Mouse (Mus musculus) forebrain, embryonic 14.5 days (tissue): ENCODE results near the gene Rnf208. TPM values are rescaled to one million over a fixed set of nuclear protein-coding genes. Genes with fewer than 3 reads are reported as not detected.

ENCODE experiments used
- polyA plus RNA-seq: library from polyadenylated mRNA; unstranded; fragments of >200 nt; fragmentation: Nextera tagmentation; extraction: Ambion mirVana; gene quantifications from 2 replicates; pipeline ENCODE4 v1.2.1, GENCODE M21; 2014

Gene Rnf208
- polyA plus RNA-seq, 1 experiment from 2014 or later, result 67.4 TPM

Other genes starting within 250 kb of the Rnf208 start
- gene Nsmf, start 187.9 kb upstream of the Rnf208 start, polyA plus RNA-seq, result 96.1 and 123 TPM in 2 replicates
- gene Entpd8, start 162.0 kb upstream of the Rnf208 start, polyA plus RNA-seq, result not detected in 2 replicates
- gene Noxa1, start 147.1 kb upstream of the Rnf208 start, polyA plus RNA-seq, result not detected in 2 replicates
- gene Nrarp, start 61.5 kb upstream of the Rnf208 start, polyA plus RNA-seq, result 18.6 and 22.1 TPM in 2 replicates
- 0.97 and 1.9 TPM in 2 replicates for gene Tor4a, start 45.4 kb upstream of the Rnf208 start, polyA plus RNA-seq
- gene Nelfb, start 30.8 kb upstream of the Rnf208 start, polyA plus RNA-seq, result 68.8 and 73.5 TPM in 2 replicates
- not detected in 2 replicates for gene Stpg3, start 27.6 kb upstream of the Rnf208 start, polyA plus RNA-seq
- gene Fam166a, start 23.5 kb upstream of the Rnf208 start, polyA plus RNA-seq, result 1.1 TPM in 1 of 2 replicates, not detected in the other
- gene Tubb4b, start 17.6 kb upstream of the Rnf208 start, polyA plus RNA-seq, result 392 and 409 TPM in 2 replicates
- gene Slc34a3, start 7.9 kb upstream of the Rnf208 start, polyA plus RNA-seq, result 0.10 TPM in 1 of 2 replicates, not detected in the other
- gene Rnf224, start 5.5 kb upstream of the Rnf208 start, polyA plus RNA-seq, result not detected in 2 replicates
- gene Cysrt1, start 197 bp downstream of the Rnf208 start, polyA plus RNA-seq, result not detected in 2 replicates
- gene AL732309.1, start 4.6 kb downstream of the Rnf208 start, polyA plus RNA-seq, result 4.7 and 6.0 TPM in 2 replicates
- 14.7 and 17.4 TPM in 2 replicates for gene Tmem203, start 13.2 kb downstream of the Rnf208 start, polyA plus RNA-seq
- 6.6 and 9.9 TPM in 2 replicates for gene Tprn, start 20.4 kb downstream of the Rnf208 start, polyA plus RNA-seq
- 258 and 281 TPM in 2 replicates for gene Ssna1, start 30.2 kb downstream of the Rnf208 start, polyA plus RNA-seq
- 105 and 123 TPM in 2 replicates for gene Anapc2, start 30.2 kb downstream of the Rnf208 start, polyA plus RNA-seq
- not detected in 2 replicates for gene Tmem210, start 45.9 kb downstream of the Rnf208 start, polyA plus RNA-seq
- 0.25 TPM in 1 of 2 replicates, not detected in the other for gene Lrrc26, start 47.7 kb downstream of the Rnf208 start, polyA plus RNA-seq
- gene Grin1, start 76.9 kb downstream of the Rnf208 start, polyA plus RNA-seq, result 17.0 and 21.1 TPM in 2 replicates
- gene Man1b1, start 90.1 kb downstream of the Rnf208 start, polyA plus RNA-seq, result 69.5 and 87.7 TPM in 2 replicates
- gene Dpp7, start 114.1 kb downstream of the Rnf208 start, polyA plus RNA-seq, result 21.3 and 21.4 TPM in 2 replicates
- 5.8 and 7.8 TPM in 2 replicates for gene Uap1l1, start 123.4 kb downstream of the Rnf208 start, polyA plus RNA-seq
- 27.8 and 28.9 TPM in 2 replicates for gene Sapcd2, start 130.1 kb downstream of the Rnf208 start, polyA plus RNA-seq
- 1.9 and 2.5 TPM in 2 replicates for gene Entpd2, start 153.6 kb downstream of the Rnf208 start, polyA plus RNA-seq
- gene Npdc1, start 157.1 kb downstream of the Rnf208 start, polyA plus RNA-seq, result 263 and 331 TPM in 2 replicates
- 0.21 TPM in 1 of 2 replicates, not detected in the other for gene Fut7, start 181.0 kb downstream of the Rnf208 start, polyA plus RNA-seq
- gene Abca2, start 186.4 kb downstream of the Rnf208 start, polyA plus RNA-seq, result 6.7 and 11.9 TPM in 2 replicates
- 1.1 and 2.2 TPM in 2 replicates for gene Clic3, start 214.6 kb downstream of the Rnf208 start, polyA plus RNA-seq
- 93.2 and 101 TPM in 2 replicates for gene Paxx, start 218.8 kb downstream of the Rnf208 start, polyA plus RNA-seq
- gene Ptgds, start 227.8 kb downstream of the Rnf208 start, polyA plus RNA-seq, result 170 and 301 TPM in 2 replicates